Mouse (Mus musculus): ENCODE measurements at regions not wholly inside any gene's neighbourhood (a gene's known extent, or its start where the extent isn't known, plus 50 kb on each side); places are given as distances from the start of the nearest gene placed in this dataset.
A peak's percentile ranks its signal among the peaks of the same experiment; 100 is the strongest.

DNA sequence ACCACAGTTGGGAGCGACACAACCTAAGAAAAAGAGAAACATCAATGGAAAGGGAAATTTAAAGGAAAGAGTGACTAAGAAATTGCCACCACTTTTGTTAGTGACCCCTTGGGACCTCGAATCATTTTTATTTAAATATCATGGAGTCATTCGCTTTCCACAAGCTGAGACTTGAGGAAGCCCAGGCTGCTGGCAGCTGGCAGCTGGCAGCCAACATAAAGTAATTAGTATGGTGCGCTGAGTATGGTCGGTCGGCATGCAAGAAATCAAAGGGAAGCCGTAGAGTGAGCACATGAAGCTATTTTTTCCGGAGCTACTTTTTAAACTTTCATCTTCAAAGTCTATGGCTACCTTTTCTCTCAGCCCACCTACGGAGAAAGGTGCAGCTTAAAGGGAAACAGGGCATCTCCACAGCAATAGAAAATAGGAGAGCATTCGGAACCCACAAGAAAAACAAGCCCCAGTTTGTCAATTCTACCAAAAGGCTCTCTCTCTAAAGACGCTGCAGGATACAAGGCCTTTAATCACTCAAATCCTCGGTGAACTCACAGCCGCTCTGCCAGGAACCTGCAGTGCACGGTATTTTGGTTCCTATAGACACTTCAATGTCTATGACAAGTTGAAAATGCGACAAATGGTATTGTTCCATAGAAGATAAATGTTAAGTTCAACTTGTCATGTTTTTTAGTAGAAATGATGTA lies 206.6 kb upstream of the Tll1 start:
- no peak overlapping the region for H3K27ac ChIP-seq (replicated peaks)
- H3K4me2 ChIP-seq (replicated peaks), result no peak overlapping the region
- H3K36me3 ChIP-seq, result no peaks in the 10 kb centered on the region
- no peak overlapping the region for H3K4me3 ChIP-seq (replicated peaks)
- H3K4me1 ChIP-seq, result no peaks in the 10 kb centered on the region; the same call in 1 of the 2 replicates
- no peaks in the 10 kb centered on the region for H3K27me3 ChIP-seq
- ATAC-seq (ENCODE audit: insufficient number of reproducible peaks, low FRiP score, low TSS enrichment, low read depth), result no peak
- 41% methylated on average over 15 of the region's 15 CpGs for WGBS
- no peaks in the 10 kb centered on the region for H3K9me3 ChIP-seq (replicated peaks)
- H3K9ac ChIP-seq, result no peak overlapping the region

DNA sequence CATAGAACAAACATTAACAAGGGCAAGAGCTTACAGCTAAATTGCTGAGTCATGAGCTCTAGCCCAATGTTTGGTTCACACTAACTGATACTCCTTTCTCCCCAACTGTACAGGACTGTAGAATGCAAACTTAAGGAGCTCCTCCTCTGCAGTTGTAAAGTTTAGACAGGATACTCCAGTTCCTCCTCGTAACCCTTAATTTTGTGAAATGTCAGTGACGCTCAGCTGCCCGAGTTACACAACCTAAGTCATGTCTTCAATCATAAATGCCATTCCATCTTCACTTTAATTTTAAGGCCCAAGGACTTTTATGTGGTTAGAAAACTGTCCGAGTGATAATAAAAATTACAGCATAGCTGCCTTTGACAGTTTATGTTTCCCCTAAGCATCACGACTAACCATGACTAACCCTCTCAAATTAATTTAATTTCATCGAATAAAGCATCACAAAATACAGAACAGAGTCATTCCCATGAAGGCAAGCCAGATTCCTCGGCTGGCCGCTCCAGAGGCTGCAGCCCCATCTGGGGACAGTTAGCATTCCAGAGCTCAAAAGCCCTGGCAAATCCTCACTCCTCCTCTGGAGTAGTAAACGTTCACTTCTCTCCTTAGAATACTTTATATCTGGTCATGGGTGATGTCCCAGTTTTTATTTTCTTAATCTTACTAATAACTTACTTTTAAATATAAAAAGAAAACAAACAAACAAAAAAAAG lies 200.9 kb upstream of the Tll1 start:
- Histone ChIP-seq H3K36me3 (no peaks in the 10 kb centered on the region), H3K9ac (no peak overlapping the region), H3K9me3 (replicated peaks) (no peaks in the 10 kb centered on the region), H3K27me3 (no peaks in the 10 kb centered on the region), H3K4me1 (0 out of 2 replicates have a peak, but pooled peaks cover 6% of the 10 kb centered on the region), H3K27ac (replicated peaks) (no peak overlapping the region), H3K4me3 (replicated peaks) (no peak overlapping the region), H3K4me2 (replicated peaks) (no peak overlapping the region)
- 14% methylated on average over 9 of the region's 9 CpGs for WGBS
- ATAC-seq (ENCODE audit: insufficient number of reproducible peaks, low FRiP score, low TSS enrichment, low read depth), result peak; percentile 47; the same call in 1 of the 2 replicates

DNA sequence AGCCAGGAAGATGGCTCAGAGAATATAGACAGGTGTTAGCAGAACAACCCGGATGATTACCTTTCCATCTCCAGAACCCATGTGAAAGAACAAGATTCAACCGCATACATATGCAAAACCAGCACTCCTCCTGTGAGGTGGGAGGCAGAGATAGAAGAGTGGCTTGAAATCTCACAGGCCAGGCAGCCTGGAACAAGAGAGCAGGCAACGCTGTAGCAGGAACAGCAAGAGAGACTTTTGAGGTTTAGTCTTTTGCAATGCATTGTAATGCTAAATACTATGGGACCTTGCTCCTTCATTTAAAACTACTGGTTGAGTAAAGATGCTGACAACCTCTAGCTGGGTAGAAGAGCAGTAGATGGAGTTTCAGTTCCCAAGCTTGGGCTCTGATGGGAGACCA lies 193.5 kb upstream of the Tll1 start:
- no peak for ATAC-seq (ENCODE audit: insufficient number of reproducible peaks, low FRiP score, low TSS enrichment, low read depth)
- H3K4me3 ChIP-seq (replicated peaks), result no peak overlapping the region
- no peaks in the 10 kb centered on the region for H3K9me3 ChIP-seq (replicated peaks)
- no peaks in the 10 kb centered on the region for H3K36me3 ChIP-seq
- H3K27ac ChIP-seq (replicated peaks), result no peak overlapping the region
- no peak overlapping the region for H3K4me2 ChIP-seq (replicated peaks)
- 71% methylated on average over 3 of the region's 3 CpGs for WGBS
- no peaks in the 10 kb centered on the region for H3K27me3 ChIP-seq
- no peak overlapping the region for H3K9ac ChIP-seq
- H3K4me1 ChIP-seq, result no peaks in the 10 kb centered on the region

DNA sequence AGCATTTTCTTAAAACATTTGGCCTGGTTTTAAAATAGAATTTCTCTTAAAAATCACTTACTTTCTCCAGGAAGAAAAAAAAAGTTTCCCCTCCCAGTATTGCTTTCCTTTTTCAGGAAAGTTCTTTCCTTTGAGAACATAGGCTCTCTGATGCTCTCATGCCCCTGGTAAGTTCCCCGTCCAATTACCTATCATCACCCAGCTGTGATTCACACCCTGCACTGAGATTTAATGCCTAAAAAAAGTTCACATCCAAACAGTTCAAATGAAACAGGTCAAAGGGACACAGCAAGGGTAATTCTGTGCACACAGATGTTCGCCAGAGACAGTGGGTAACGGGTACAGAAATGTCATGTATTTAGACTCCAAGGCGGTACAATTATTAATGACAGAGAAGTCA lies 191.8 kb upstream of the Tll1 start:
- no peaks in the 10 kb centered on the region for H3K27me3 ChIP-seq
- no peak overlapping the region for H3K9ac ChIP-seq
- 63% methylated on average over 4 of the region's 4 CpGs for WGBS
- H3K4me3 ChIP-seq (replicated peaks), result no peak overlapping the region
- H3K4me1 ChIP-seq, result no peaks in the 10 kb centered on the region
- H3K4me2 ChIP-seq (replicated peaks), result no peak overlapping the region
- no peaks in the 10 kb centered on the region for H3K9me3 ChIP-seq (replicated peaks)
- ATAC-seq (ENCODE audit: insufficient number of reproducible peaks, low FRiP score, low TSS enrichment, low read depth), result no peak
- no peak overlapping the region for H3K27ac ChIP-seq (replicated peaks)
- no peaks in the 10 kb centered on the region for H3K36me3 ChIP-seq

DNA sequence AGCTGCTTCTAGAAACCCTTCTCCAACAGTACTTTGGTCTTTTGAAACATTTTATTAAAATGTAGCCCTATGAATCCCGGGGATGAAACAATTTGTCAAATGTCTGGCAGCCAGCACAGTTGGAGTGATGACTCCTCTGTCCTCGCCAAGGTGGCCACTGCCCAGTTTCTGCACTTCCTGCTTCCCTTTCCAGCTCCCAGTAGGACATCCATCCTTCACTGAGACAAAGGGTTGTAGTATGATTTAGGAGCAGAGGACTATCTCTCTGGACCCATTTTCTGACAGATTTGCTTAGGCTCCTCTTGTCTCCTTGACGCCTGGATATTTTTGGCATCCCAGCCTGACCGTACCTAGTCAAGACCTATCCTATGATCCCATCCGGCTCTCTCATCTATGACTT lies 189.7 kb upstream of the Tll1 start:
- no peak overlapping the region for H3K4me3 ChIP-seq (replicated peaks)
- H3K4me2 ChIP-seq (replicated peaks), result no peak overlapping the region
- H3K27ac ChIP-seq (replicated peaks), result no peak overlapping the region
- WGBS, result 84% methylated on average over 5 of the region's 5 CpGs
- H3K4me1 ChIP-seq, result no peaks in the 10 kb centered on the region
- H3K9ac ChIP-seq, result no peak overlapping the region
- no peaks in the 10 kb centered on the region for H3K36me3 ChIP-seq
- no peak for ATAC-seq (ENCODE audit: insufficient number of reproducible peaks, low FRiP score, low TSS enrichment, low read depth)
- no peaks in the 10 kb centered on the region for H3K27me3 ChIP-seq
- no peaks in the 10 kb centered on the region for H3K9me3 ChIP-seq (replicated peaks)

DNA sequence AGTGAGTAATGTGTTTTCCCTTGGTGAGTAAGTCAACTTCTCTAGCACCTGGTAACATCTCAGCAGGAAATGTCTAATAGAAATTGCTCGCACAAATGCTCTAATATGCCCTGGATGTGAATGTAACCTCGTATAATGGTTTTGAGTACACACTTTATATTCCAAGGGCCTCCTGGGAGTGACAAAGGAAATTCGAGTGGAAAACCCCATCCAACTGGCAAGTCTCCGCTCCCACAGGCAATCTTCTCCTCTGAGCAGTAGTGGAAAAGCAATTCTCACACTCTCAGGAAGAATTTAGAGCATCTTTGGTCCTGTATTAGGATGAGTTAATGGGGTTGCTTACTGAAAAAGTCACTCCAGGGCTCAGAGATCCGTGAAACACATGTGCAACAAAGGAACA lies 183.4 kb upstream of the Tll1 start:
- no peaks in the 10 kb centered on the region for H3K36me3 ChIP-seq
- H3K4me3 ChIP-seq (replicated peaks), result no peak overlapping the region
- no peaks in the 10 kb centered on the region for H3K9me3 ChIP-seq (replicated peaks)
- H3K27ac ChIP-seq (replicated peaks), result no peak overlapping the region
- no peaks in the 10 kb centered on the region for H3K4me1 ChIP-seq
- 59% methylated on average over 5 of the region's 5 CpGs for WGBS
- ATAC-seq (ENCODE audit: insufficient number of reproducible peaks, low FRiP score, low TSS enrichment, low read depth), result no peak
- no peak overlapping the region for H3K9ac ChIP-seq
- H3K27me3 ChIP-seq, result no peaks in the 10 kb centered on the region
- H3K4me2 ChIP-seq (replicated peaks), result no peak overlapping the region

DNA sequence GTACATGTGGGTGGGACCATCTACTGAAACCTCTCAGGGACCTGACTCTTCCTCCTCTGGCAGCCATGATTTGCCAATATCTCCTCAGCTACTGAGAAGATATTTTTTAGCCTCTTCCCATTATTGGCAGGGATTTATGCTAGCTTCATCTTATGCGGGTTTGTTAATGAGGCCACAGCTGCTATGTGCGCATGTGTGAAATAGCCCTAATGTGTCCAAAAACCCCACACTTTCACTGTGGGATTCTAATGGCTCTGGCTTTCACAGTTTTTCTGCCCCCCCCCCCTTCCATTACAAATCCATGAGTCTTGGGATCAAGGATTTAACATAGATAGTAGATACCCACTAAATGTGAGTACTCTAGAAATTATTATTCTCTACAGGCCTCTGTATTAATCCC lies 182.2 kb upstream of the Tll1 start:
- Histone ChIP-seq H3K4me2 (replicated peaks) (no peak overlapping the region), H3K4me1 (no peaks in the 10 kb centered on the region), H3K36me3 (no peaks in the 10 kb centered on the region), H3K27ac (replicated peaks) (no peak overlapping the region), H3K4me3 (replicated peaks) (no peak overlapping the region), H3K9ac (no peak overlapping the region), H3K9me3 (replicated peaks) (no peaks in the 10 kb centered on the region), H3K27me3 (no peaks in the 10 kb centered on the region)
- no peak for ATAC-seq (ENCODE audit: insufficient number of reproducible peaks, low FRiP score, low TSS enrichment, low read depth)
- WGBS, result 97% methylated on average over 2 of the region's 2 CpGs

DNA sequence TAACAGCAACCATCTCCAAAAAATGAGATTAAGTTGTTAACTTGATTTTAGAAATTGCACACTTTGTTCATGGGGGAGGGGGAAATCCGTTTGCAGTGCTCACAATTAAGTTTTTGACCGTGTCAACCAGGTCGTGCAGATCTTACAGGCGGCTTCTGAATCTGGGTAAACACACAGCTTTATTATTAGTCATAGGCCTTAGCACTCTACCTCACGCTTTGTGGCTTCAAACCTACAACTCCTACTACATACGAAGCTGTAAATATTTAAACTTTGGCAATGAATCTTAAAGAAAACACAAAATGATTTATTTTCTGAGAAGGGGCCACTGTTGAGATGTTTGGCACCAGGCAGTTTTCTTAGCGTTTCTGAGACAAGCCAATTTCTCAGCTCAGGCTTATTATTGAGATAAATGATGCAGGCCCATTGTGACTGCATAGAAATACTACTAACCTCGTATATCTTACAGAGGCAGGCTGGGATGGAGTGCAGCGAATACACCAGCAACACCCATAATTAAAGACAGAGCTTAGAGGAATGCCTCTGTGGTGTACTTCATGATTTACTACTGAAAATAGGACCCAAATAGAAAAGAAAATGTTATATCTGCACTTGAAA lies 173.8 kb upstream of the Tll1 start:
- no peak overlapping the region for H3K9ac ChIP-seq
- H3K4me2 ChIP-seq (replicated peaks), result no peak overlapping the region
- H3K27me3 ChIP-seq, result no peaks in the 10 kb centered on the region
- 73% methylated on average over 9 of the region's 9 CpGs for WGBS
- ATAC-seq (ENCODE audit: insufficient number of reproducible peaks, low FRiP score, low TSS enrichment, low read depth), result no peak
- no peaks in the 10 kb centered on the region for H3K36me3 ChIP-seq
- no peak overlapping the region for H3K27ac ChIP-seq (replicated peaks)
- no peak overlapping the region for H3K4me3 ChIP-seq (replicated peaks)
- H3K9me3 ChIP-seq (replicated peaks), result no peaks in the 10 kb centered on the region
- H3K4me1 ChIP-seq, result no peaks in the 10 kb centered on the region

DNA sequence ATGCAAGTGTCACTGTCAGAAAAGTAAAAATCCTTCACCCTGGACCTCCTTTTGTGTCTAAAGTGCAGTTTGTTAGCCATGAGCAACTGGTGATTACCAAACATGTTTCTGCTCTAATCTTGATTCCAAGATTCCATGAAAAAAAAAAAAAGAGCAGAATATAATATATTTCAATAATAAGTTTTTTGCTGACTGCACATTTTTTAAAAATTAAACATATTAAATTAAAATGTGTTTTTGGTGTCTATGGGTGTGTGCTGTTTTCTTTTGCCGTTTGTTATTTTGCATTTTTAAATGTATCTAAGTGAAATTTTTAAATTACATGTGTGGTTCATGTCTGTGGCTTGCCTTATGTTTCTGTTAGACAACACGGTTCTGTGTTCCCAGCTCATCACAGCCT lies 171.8 kb upstream of the Tll1 start:
- no peaks in the 10 kb centered on the region for H3K27me3 ChIP-seq
- no peaks in the 10 kb centered on the region for H3K36me3 ChIP-seq
- 37% methylated on average over 2 of the region's 2 CpGs for WGBS
- no peak overlapping the region for H3K4me2 ChIP-seq (replicated peaks)
- no peaks in the 10 kb centered on the region for H3K4me1 ChIP-seq
- no peak overlapping the region for H3K9ac ChIP-seq
- H3K9me3 ChIP-seq (replicated peaks), result no peaks in the 10 kb centered on the region
- no peak overlapping the region for H3K27ac ChIP-seq (replicated peaks)
- ATAC-seq (ENCODE audit: insufficient number of reproducible peaks, low FRiP score, low TSS enrichment, low read depth), result no peak
- H3K4me3 ChIP-seq (replicated peaks), result no peak overlapping the region

DNA sequence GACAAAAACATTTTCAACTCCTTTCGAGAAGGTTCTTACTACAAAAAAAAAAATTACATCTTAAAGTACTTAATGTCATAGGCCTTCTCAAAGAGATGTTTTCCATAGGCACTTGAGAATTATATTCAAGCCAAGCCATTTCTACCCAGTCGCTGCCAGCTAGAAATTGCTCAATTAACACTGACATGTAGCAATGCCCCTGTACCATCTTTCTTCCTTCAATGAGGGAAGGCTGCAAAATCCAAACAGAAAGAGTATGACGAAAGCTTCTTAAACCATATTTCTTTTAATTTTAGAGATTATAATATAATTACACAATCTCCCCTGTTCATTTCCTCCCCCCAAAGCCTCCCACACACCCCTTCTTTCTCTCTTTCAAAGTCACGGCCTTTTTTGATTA lies 169.4 kb upstream of the Tll1 start:
- Histone ChIP-seq H3K9me3 (replicated peaks) (no peaks in the 10 kb centered on the region), H3K4me2 (replicated peaks) (no peak overlapping the region), H3K27me3 (no peaks in the 10 kb centered on the region), H3K4me1 (no peaks in the 10 kb centered on the region; the same call in 1 of the 2 replicates), H3K9ac (no peak overlapping the region), H3K36me3 (no peaks in the 10 kb centered on the region), H3K4me3 (replicated peaks) (no peak overlapping the region), H3K27ac (replicated peaks) (no peak overlapping the region)
- WGBS, result 77% methylated on average over 4 of the region's 4 CpGs
- no peak for ATAC-seq (ENCODE audit: insufficient number of reproducible peaks, low FRiP score, low TSS enrichment, low read depth)

DNA sequence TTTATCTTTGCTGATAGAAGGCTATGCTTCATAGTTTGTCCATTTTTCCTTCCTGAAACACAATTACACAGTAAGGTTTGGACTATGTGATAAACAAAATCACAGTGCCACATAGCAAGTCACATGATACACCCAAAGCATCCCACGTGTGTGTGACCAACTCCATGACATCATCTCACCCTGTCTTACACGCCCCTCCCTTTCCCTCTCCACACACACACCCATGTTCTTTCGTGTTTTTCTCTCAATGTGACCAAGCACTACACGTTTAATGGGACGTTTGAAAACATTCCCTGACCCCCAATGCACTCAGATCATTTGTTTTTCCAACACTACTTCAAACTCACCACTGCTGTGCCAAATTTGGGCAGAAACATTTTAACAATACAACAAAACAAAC lies 168.9 kb upstream of the Tll1 start:
- H3K27me3 ChIP-seq, result no peaks in the 10 kb centered on the region
- H3K4me2 ChIP-seq (replicated peaks), result no peak overlapping the region
- H3K9me3 ChIP-seq (replicated peaks), result no peaks in the 10 kb centered on the region
- 67% methylated on average over 5 of the region's 5 CpGs for WGBS
- H3K4me3 ChIP-seq (replicated peaks), result no peak overlapping the region
- ATAC-seq (ENCODE audit: insufficient number of reproducible peaks, low FRiP score, low TSS enrichment, low read depth), result no peak
- no peak overlapping the region for H3K9ac ChIP-seq
- no peaks in the 10 kb centered on the region for H3K36me3 ChIP-seq
- no peaks in the 10 kb centered on the region; the same call in 1 of the 2 replicates for H3K4me1 ChIP-seq
- H3K27ac ChIP-seq (replicated peaks), result no peak overlapping the region

Measured in embryonic facial prominence, embryonic 15.5 days (tissue).